Mouse (Mus musculus): ENCODE results near the gene Smg9. TPM values are rescaled to one million over a fixed set of nuclear protein-coding genes. Genes with fewer than 3 reads are reported as not detected.

The Smg9 gene
- total RNA-seq, 1 experiment: 25.7 TPM

DNA sequence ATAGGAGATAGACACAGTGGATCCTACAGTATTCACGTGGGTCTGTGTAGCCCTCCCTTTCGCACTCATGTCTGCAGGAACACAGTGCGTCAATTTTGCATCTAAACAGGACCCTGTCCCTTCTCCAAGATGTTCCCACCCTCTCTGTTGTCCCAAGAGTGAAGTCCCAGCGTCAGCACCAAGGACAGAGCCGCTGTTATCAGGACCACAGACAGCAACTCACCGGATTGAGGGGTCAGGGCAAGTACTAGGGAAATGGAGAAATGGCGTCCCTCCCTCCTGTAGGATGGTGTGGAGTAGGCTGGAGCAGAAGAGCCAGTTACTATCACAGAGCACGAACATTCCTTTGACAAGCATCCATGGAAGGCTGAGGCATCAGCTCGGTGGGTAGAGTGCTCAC, 40.1 kb upstream of the Smg9 start:
- H3K4me1 ChIP-seq (ENCODE audit: control insufficient read depth in 2 of 2, insufficient read depth in 2 of 2, low read length in 2 of 2, poor library complexity in 1 of 2): no peaks in the 10 kb centered on the region
- peak; percentile 73 for DNase-seq (ENCODE audit: low read depth, low spot score)
- in situ Hi-C loops (cut with MboI; ENCODE audit: low sequenced_read_pairs in 2 of 2, unreplicated experiment in 2 of 2): loop anchor here (25.0 kb wide), 1 partner anchor 397 kb away; the partner anchor contains the start of genes Vmn1r180 (in 2 of the 2) and Vmn1r181 (in 2 of the 2)
- TF ChIP-seq CHD2 (IDR thresholded peaks at IDR 0.05; ENCODE audit: low read depth, low read length) (no peak), ZNF384 (IDR thresholded peaks at IDR 0.05; ENCODE audit: low read depth, low read length) (no peak)
- H3K9me3 ChIP-seq (ENCODE audit: control insufficient read depth, insufficient read depth, low read depth, low read length): no peaks in the 10 kb centered on the region
- no peaks in the 10 kb centered on the region for H3K36me3 ChIP-seq (ENCODE audit: control insufficient read depth, insufficient read depth, low read length, poor library complexity, severe bottlenecking)
- no peak overlapping the region for H3K27ac ChIP-seq (ENCODE audit: insufficient read depth, low read depth, low read length, poor library complexity, severe bottlenecking)
- H3K9ac ChIP-seq (ENCODE audit: insufficient read depth, low read depth, low read length, poor library complexity, severe bottlenecking): no peak overlapping the region
- H3K4me3 ChIP-seq (ENCODE audit: insufficient read depth in 1 of 2, low read depth in 1 of 2, low read length in 2 of 2, poor library complexity in 1 of 2, severe bottlenecking in 1 of 2): no peak overlapping the region

DNA sequence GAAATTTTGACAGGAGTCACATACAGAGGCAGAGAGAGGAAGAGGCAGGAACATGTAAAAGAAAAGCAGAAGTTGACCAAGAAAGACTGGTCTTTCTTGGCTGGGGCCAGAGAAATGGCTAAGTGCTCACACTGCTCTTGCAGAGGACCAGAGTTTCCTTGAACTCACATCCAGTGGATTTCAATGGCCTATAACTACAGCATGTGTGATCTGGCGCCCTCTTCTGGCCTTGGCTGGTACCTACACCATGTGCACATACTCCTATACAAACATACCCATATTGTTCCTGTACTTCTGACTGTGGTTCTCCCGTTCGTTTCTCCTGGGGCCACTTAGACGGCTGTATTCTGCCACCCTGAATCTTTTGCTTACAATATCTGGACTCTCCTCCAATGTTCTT, 38.4 kb upstream of the Smg9 start:
- Histone ChIP-seq H3K9me3 (ENCODE audit: control insufficient read depth, insufficient read depth, low read depth, low read length) (no peaks in the 10 kb centered on the region), H3K4me1 (ENCODE audit: control insufficient read depth in 2 of 2, insufficient read depth in 2 of 2, low read length in 2 of 2, poor library complexity in 1 of 2) (no peaks in the 10 kb centered on the region), H3K9ac (ENCODE audit: insufficient read depth, low read depth, low read length, poor library complexity, severe bottlenecking) (no peak overlapping the region), H3K36me3 (ENCODE audit: control insufficient read depth, insufficient read depth, low read length, poor library complexity, severe bottlenecking) (no peaks in the 10 kb centered on the region), H3K4me3 (ENCODE audit: insufficient read depth in 1 of 2, low read depth in 1 of 2, low read length in 2 of 2, poor library complexity in 1 of 2, severe bottlenecking in 1 of 2) (no peak overlapping the region), H3K27ac (ENCODE audit: insufficient read depth, low read depth, low read length, poor library complexity, severe bottlenecking) (no peak overlapping the region)
- in situ Hi-C loops (cut with MboI; ENCODE audit: low sequenced_read_pairs in 2 of 2, unreplicated experiment in 2 of 2): loop anchor here (25.0 kb wide), 1 partner anchor 399 kb away; the partner anchor contains the start of genes Vmn1r180 (in 2 of the 2) and Vmn1r181 (in 2 of the 2)
- no peak for TF ChIP-seq HCFC1 (IDR thresholded peaks at IDR 0.05; ENCODE audit: borderline replicate concordance, insufficient read depth, low read length)
- TF ChIP-seq MAFK (IDR thresholded peaks at IDR 0.05; ENCODE audit: insufficient read depth, low read depth, low read length): no peak
- TF ChIP-seq ZC3H11A (IDR thresholded peaks at IDR 0.05; ENCODE audit: borderline replicate concordance, low read depth, low read length): no peak
- no peak for TF ChIP-seq CHD2 (IDR thresholded peaks at IDR 0.05; ENCODE audit: low read depth, low read length)
- TF ChIP-seq ZNF384 (IDR thresholded peaks at IDR 0.05; ENCODE audit: low read depth, low read length): no peak
- no peak for DNase-seq (ENCODE audit: low read depth, low spot score)

DNA sequence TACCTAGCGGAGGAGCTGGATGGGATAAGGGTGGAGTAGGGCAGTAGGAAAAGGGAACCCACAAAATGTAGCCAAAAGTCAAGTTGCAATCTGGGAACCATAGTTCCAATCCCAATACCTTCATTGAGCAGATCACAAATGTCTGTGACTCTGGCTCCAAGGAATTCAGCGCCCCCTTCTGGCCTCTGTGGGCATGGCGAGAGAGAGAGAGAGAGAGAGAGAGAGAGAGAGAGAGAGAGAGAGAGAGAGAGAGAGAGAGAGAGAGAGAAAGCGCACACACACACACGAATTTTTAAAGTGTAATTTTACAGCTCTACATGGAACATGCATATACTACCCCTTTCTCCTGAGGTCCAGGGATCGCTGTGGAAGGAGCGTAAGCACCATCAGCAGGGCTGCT, 36.2 kb upstream of the Smg9 start:
- in situ Hi-C loops (cut with MboI; ENCODE audit: low sequenced_read_pairs in 2 of 2, unreplicated experiment in 2 of 2): loop anchor here (25.0 kb wide), 1 partner anchor 401 kb away; the partner anchor contains the start of genes Vmn1r180 (in 2 of the 2) and Vmn1r181 (in 2 of the 2)
- Histone ChIP-seq H3K9ac (ENCODE audit: insufficient read depth, low read depth, low read length, poor library complexity, severe bottlenecking) (no peak overlapping the region), H3K27ac (ENCODE audit: insufficient read depth, low read depth, low read length, poor library complexity, severe bottlenecking) (no peak overlapping the region), H3K36me3 (ENCODE audit: control insufficient read depth, insufficient read depth, low read length, poor library complexity, severe bottlenecking) (no peaks in the 10 kb centered on the region), H3K4me3 (ENCODE audit: insufficient read depth in 1 of 2, low read depth in 1 of 2, low read length in 2 of 2, poor library complexity in 1 of 2, severe bottlenecking in 1 of 2) (no peak overlapping the region), H3K9me3 (ENCODE audit: control insufficient read depth, insufficient read depth, low read depth, low read length) (no peaks in the 10 kb centered on the region), H3K4me1 (ENCODE audit: control insufficient read depth in 2 of 2, insufficient read depth in 2 of 2, low read length in 2 of 2, poor library complexity in 1 of 2) (no peaks in the 10 kb centered on the region)
- no peak for DNase-seq (ENCODE audit: low read depth, low spot score)
- no peak for TF ChIP-seq HCFC1 (IDR thresholded peaks at IDR 0.05; ENCODE audit: borderline replicate concordance, insufficient read depth, low read length)
- no peak for TF ChIP-seq CHD2 (IDR thresholded peaks at IDR 0.05; ENCODE audit: low read depth, low read length)
- no peak for TF ChIP-seq ZC3H11A (IDR thresholded peaks at IDR 0.05; ENCODE audit: borderline replicate concordance, low read depth, low read length)

DNA sequence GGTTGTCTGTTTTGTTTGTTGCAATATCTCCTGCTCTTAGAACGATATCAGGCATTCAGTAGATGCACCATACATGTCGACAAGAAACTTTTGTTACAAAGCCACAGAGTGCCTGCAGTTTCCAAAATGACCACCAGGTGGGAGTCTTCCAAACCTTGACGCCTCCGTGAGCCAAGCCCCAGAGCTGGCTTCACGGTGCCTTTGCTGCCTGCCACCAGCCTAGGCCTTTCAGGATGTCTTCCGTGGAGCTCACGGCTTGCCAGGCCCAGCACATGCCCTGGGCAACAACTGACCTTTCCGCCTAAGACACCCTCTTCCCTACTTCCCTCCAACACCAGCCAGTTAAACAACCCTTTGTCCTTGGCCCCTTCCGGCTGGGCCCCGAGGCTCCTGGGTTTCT, 34.6 kb upstream of the Smg9 start:
- H3K27ac ChIP-seq (ENCODE audit: insufficient read depth, low read depth, low read length, poor library complexity, severe bottlenecking): no peak overlapping the region

More for the DNA sequence above, 34.6 kb upstream of the Smg9 start:
- Histone ChIP-seq H3K9ac (ENCODE audit: insufficient read depth, low read depth, low read length, poor library complexity, severe bottlenecking) (no peak overlapping the region), H3K4me1 (ENCODE audit: control insufficient read depth in 2 of 2, insufficient read depth in 2 of 2, low read length in 2 of 2, poor library complexity in 1 of 2) (peaks cover 0 to 2% of the 10 kb centered on the region in 2 experiments; a peak in 1 of 4 replicates), H3K4me3 (ENCODE audit: insufficient read depth in 1 of 2, low read depth in 1 of 2, low read length in 2 of 2, poor library complexity in 1 of 2, severe bottlenecking in 1 of 2) (no peak overlapping the region), H3K36me3 (ENCODE audit: control insufficient read depth, insufficient read depth, low read length, poor library complexity, severe bottlenecking) (no peaks in the 10 kb centered on the region), H3K9me3 (ENCODE audit: control insufficient read depth, insufficient read depth, low read depth, low read length) (no peaks in the 10 kb centered on the region)
- peak; percentile 85 for DNase-seq (ENCODE audit: low read depth, low spot score)
- in situ Hi-C loops (cut with MboI; ENCODE audit: low sequenced_read_pairs in 2 of 2, unreplicated experiment in 2 of 2): loop anchor here (25.0 kb wide), 1 partner anchor 403 kb away; the partner anchor contains the start of genes Vmn1r180 (in 2 of the 2) and Vmn1r181 (in 2 of the 2)
- TF ChIP-seq CHD2 (IDR thresholded peaks at IDR 0.05; ENCODE audit: low read depth, low read length) (no peak), ZNF384 (IDR thresholded peaks at IDR 0.05; ENCODE audit: low read depth, low read length) (no peak), MAFK (IDR thresholded peaks at IDR 0.05; ENCODE audit: insufficient read depth, low read depth, low read length) (no peak), HCFC1 (IDR thresholded peaks at IDR 0.05; ENCODE audit: borderline replicate concordance, insufficient read depth, low read length) (no peak), ZC3H11A (IDR thresholded peaks at IDR 0.05; ENCODE audit: borderline replicate concordance, low read depth, low read length) (0 out of 2 replicates have a peak, but pooled peaks have one; percentile 23)

Data from ES-E14 (cell line).